Mouse (Mus musculus) lung, postnatal 0 days (tissue): ENCODE data around the gene Asic2.

Source experiments
- CTCF ChIP-seq: IDR thresholded peaks from 2 replicates; pipeline ENCODE4 v1.5.1; 2016; ENCODE audit warnings: antibody characterized with exemption, mild to moderate bottlenecking
- EP300 ChIP-seq: IDR thresholded peaks from 2 replicates; pipeline ENCODE4 v1.6.1; 2016; ENCODE audit warnings: antibody characterized with exemption, mild to moderate bottlenecking, control low read depth

GRCm38 (mm10) chr11:81800899-81801298 is 167.4 kb downstream of the Asic2 start:
- no peak for TF ChIP-seq CTCF
- no peak for TF ChIP-seq EP300
